Mouse (Mus musculus) forelimb bud, embryonic 11.5 days (tissue): ENCODE results near the gene Bcap29.
A peak's percentile ranks its signal among the peaks of the same experiment; 100 is the strongest.
"Not testable (repeated sequence)": the region's sequence is repeated elsewhere in the genome, so short reads cannot be mapped to it uniquely, and the experiment has no call there.

Experiments
- DNase-seq: peaks from one replicate; pipeline ENCODE4 v3.0.0-alpha.2; 2012; ENCODE audit warnings: low read depth, low spot score

The Bcap29 gene

GRCm38 (mm10) chr12:31578691-31579476 lies 55.6 kb downstream of the Bcap29 start:
- DNase-seq = no peak

- no peak for DNase-seq
Observed at GRCm38 (mm10) chr12:31574506-31574905, 60.0 kb downstream of the Bcap29 start.

GRCm38 (mm10) chr12:31569784-31570183 lies 64.7 kb downstream of the Bcap29 start:
- no peak for DNase-seq

- DNase-seq = no peak
Observed at GRCm38 (mm10) chr12:31568661-31569060, 65.8 kb downstream of the Bcap29 start.

GRCm38 (mm10) chr12:31567535-31567934 lies 66.9 kb downstream of the Bcap29 start:
- not testable (repeated sequence) for DNase-seq

GRCm38 (mm10) chr12:31560712-31561111 lies 73.7 kb downstream of the Bcap29 start:
- no peak for DNase-seq

GRCm38 (mm10) chr12:31560002-31560401 lies 74.5 kb downstream of the Bcap29 start:
- no peak for DNase-seq

GRCm38 (mm10) chr12:31554371-31554770 lies 80.1 kb downstream of the Bcap29 start:
- no peak for DNase-seq

GRCm38 (mm10) chr12:31551252-31551651 lies 83.2 kb downstream of the Bcap29 start:
- DNase-seq = no peak

- no peak for DNase-seq
Observed at GRCm38 (mm10) chr12:31546061-31546460, 88.4 kb downstream of the Bcap29 start.

GRCm38 (mm10) chr12:31545219-31545618 lies 89.2 kb downstream of the Bcap29 start:
- DNase-seq = peak; percentile 71

GRCm38 (mm10) chr12:31541541-31541940 lies 92.9 kb downstream of the Bcap29 start:
- no peak for DNase-seq
